2 mouse cellular contexts compared by ENCODE assay signal in the genomic region with DNA sequence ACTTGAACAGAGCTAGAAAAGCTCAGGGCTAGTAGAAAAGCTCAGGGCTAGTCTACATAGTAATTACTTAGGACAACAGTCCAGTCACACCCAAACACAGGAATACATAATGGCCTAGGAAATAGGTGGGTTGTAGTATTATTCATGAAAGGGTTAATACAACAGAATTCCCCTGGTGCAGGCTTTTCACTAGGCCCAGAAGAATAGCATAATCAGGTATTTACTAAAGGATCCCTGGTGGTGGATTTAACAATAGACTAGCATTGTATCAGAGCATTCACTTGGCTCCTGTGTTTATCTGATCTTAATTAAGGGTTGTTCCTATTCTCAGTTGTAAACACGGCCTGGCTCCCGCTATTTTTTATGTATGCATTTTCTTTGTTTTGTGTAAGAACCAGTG.
DNase-seq lines count a peak whose midpoint lies in the region.

No protein-coding gene starts in this region.

- DNase-seq in R1 (ENCODE audit: low read depth, low spot score), result peak; percentile 90
- peak; percentile 56 for DNase-seq in ZHBTc4 (ENCODE audit: low read depth, low spot score)
